Mouse (Mus musculus) kidney, postnatal 36 days (tissue): ENCODE measurements at regions not wholly inside any gene's neighbourhood (a gene's known extent, or its start where the extent isn't known, plus 50 kb on each side); places are given as distances from the start of the nearest gene placed in this dataset.
A peak's percentile ranks its signal among the peaks of the same experiment; 100 is the strongest.

Experiments
- DNase-seq, 2 experiments: peaks; one replicate each; pipeline ENCODE4 v3.0.0; 2021 to 2022; ENCODE audit warnings: mixed read lengths in 2 of 2

GRCm38 (mm10) chr16:97234321-97234720 lies 63.8 kb upstream of the Dscam start:
- DNase-seq = no peak

- no peak for DNase-seq
These were observed 69.1 kb upstream of the Dscam start for GRCm38 (mm10) chr16:97239626-97240025.

- no peak for DNase-seq
These were observed 69.5 kb upstream of the Dscam start for GRCm38 (mm10) chr16:97240085-97240484.

- no peak for DNase-seq
These were observed 70.4 kb upstream of the Dscam start for GRCm38 (mm10) chr16:97240859-97241360.

- DNase-seq = no peak
These were observed 71.1 kb upstream of the Dscam start for GRCm38 (mm10) chr16:97241639-97242038.

- no peak for DNase-seq
These were observed 79.9 kb upstream of the Dscam start for GRCm38 (mm10) chr16:97250488-97250887.

GRCm38 (mm10) chr16:97252551-97252950 lies 82.0 kb upstream of the Dscam start:
- DNase-seq = no peak

GRCm38 (mm10) chr16:97252997-97253635 lies 82.6 kb upstream of the Dscam start:
- no peak for DNase-seq

GRCm38 (mm10) chr16:97258821-97259220 lies 88.3 kb upstream of the Dscam start:
- DNase-seq = no peak

- DNase-seq = no peak
These were observed 92.9 kb upstream of the Dscam start for GRCm38 (mm10) chr16:97263451-97263850.

- DNase-seq = no peak
These were observed 86.0 kb upstream of the Bace2 start for GRCm38 (mm10) chr16:97270417-97271133.

GRCm38 (mm10) chr16:97271264-97271663 lies 85.3 kb upstream of the Bace2 start:
- DNase-seq = no peak

GRCm38 (mm10) chr16:97272035-97272631 lies 84.4 kb upstream of the Bace2 start:
- peak; percentile 67 to 87 for DNase-seq

GRCm38 (mm10) chr16:97278913-97279312 lies 77.6 kb upstream of the Bace2 start:
- DNase-seq = no peak

GRCm38 (mm10) chr16:97281615-97282110 lies 74.9 kb upstream of the Bace2 start:
- no peak for DNase-seq

GRCm38 (mm10) chr16:97282943-97283342 lies 73.6 kb upstream of the Bace2 start:
- DNase-seq = no peak

- no peak for DNase-seq
These were observed 70.6 kb upstream of the Bace2 start for GRCm38 (mm10) chr16:97285886-97286447.

GRCm38 (mm10) chr16:97286717-97287116 lies 69.8 kb upstream of the Bace2 start:
- no peak for DNase-seq

- DNase-seq = peak; percentile 28 to 33
These were observed 67.9 kb upstream of the Bace2 start for GRCm38 (mm10) chr16:97288634-97289033.

- peak; percentile 46 to 58 for DNase-seq
These were observed 64.0 kb upstream of the Bace2 start for GRCm38 (mm10) chr16:97292484-97293048.

GRCm38 (mm10) chr16:97293273-97293672 lies 63.3 kb upstream of the Bace2 start:
- peak; percentile 64 to 80 for DNase-seq

- no peak for DNase-seq
These were observed 59.4 kb upstream of the Bace2 start for GRCm38 (mm10) chr16:97297140-97297539.

- DNase-seq = no peak
These were observed 52.3 kb upstream of the Bace2 start for GRCm38 (mm10) chr16:97304156-97304735.
